Mouse (Mus musculus): ENCODE results near the gene Zfp462. TPM values are rescaled to one million over a fixed set of nuclear protein-coding genes. Genes with fewer than 3 reads are reported as not detected.

The Zfp462 gene
- polyA plus RNA-seq, 1 experiment from 2014 or later = 2.0 TPM

- no peak overlapping the region for H3K27ac ChIP-seq (ENCODE audit: low read depth, low read length)
- DNase-seq (ENCODE audit: low spot score) = no peak
- H3K27me3 ChIP-seq (replicated peaks; ENCODE audit: control insufficient read depth, insufficient read depth, low read length) = no peaks in the 10 kb centered on the region
- no peaks in the 10 kb centered on the region for H3K9me3 ChIP-seq (ENCODE audit: control insufficient read depth, low read length)
- no peak overlapping the region for H3K4me2 ChIP-seq
- no peaks in the 10 kb centered on the region for H3K36me3 ChIP-seq (ENCODE audit: control insufficient read depth, insufficient read depth, low read length)
- peaks cover 9% of the 10 kb centered on the region for H3K4me1 ChIP-seq (replicated peaks; ENCODE audit: control insufficient read depth, insufficient read depth, low read length)
- 78% methylated on average over 7 of the region's 7 CpGs for WGBS
- H3K4me3 ChIP-seq (ENCODE audit: low read depth, low read length) = no peak overlapping the region
- ATAC-seq (replicated peaks; ENCODE audit: low FRiP score) = no peak
- H3K9ac ChIP-seq (ENCODE audit: low read depth, low read length) = no peak overlapping the region
These were observed 18.7 kb downstream of the Zfp462 start for GRCm38 (mm10) chr4:54963551-54963950.

GRCm38 (mm10) chr4:54965169-54965695 is 20.4 kb downstream of the Zfp462 start:
- no peak overlapping the region for H3K4me3 ChIP-seq (ENCODE audit: low read depth, low read length)
- DNase-seq (ENCODE audit: low spot score) (no peak), ATAC-seq (replicated peaks; ENCODE audit: low FRiP score) (no peak)
- H3K4me1 ChIP-seq (replicated peaks; ENCODE audit: control insufficient read depth, insufficient read depth, low read length) = peaks cover 9% of the 10 kb centered on the region
- H3K4me2 ChIP-seq = no peak overlapping the region
- no peaks in the 10 kb centered on the region for H3K9me3 ChIP-seq (ENCODE audit: control insufficient read depth, low read length)
- 66% methylated on average over 9 of the region's 9 CpGs for WGBS
- H3K36me3 ChIP-seq (ENCODE audit: control insufficient read depth, insufficient read depth, low read length) = no peaks in the 10 kb centered on the region
- no peak overlapping the region for H3K27ac ChIP-seq (ENCODE audit: low read depth, low read length)
- no peak overlapping the region for H3K9ac ChIP-seq (ENCODE audit: low read depth, low read length)
- H3K27me3 ChIP-seq (replicated peaks; ENCODE audit: control insufficient read depth, insufficient read depth, low read length) = no peaks in the 10 kb centered on the region

GRCm38 (mm10) chr4:54966161-54966806 is 21.4 kb downstream of the Zfp462 start:
- ATAC-seq (replicated peaks; ENCODE audit: low FRiP score) = no peak; the same call in 1 of the 2 replicates
- Histone ChIP-seq H3K4me2 (peak overlapping the region; percentile 33; the same call in 1 of the 2 replicates), H3K4me3 (ENCODE audit: low read depth, low read length) (no peak overlapping the region)

GRCm38 (mm10) chr4:54967166-54967565 is 22.3 kb downstream of the Zfp462 start:
- DNase-seq (ENCODE audit: low spot score) (no peak), ATAC-seq (replicated peaks; ENCODE audit: low FRiP score) (no peak)
- H3K9ac ChIP-seq (ENCODE audit: low read depth, low read length) = no peak overlapping the region
- H3K9me3 ChIP-seq (ENCODE audit: control insufficient read depth, low read length) = no peaks in the 10 kb centered on the region
- H3K27ac ChIP-seq (ENCODE audit: low read depth, low read length) = no peak overlapping the region
- H3K27me3 ChIP-seq (replicated peaks; ENCODE audit: control insufficient read depth, insufficient read depth, low read length) = no peaks in the 10 kb centered on the region
- H3K4me3 ChIP-seq (ENCODE audit: low read depth, low read length) = no peak overlapping the region
- peaks cover 9% of the 10 kb centered on the region for H3K4me1 ChIP-seq (replicated peaks; ENCODE audit: control insufficient read depth, insufficient read depth, low read length)
- no peak overlapping the region for H3K4me2 ChIP-seq
- H3K36me3 ChIP-seq (ENCODE audit: control insufficient read depth, insufficient read depth, low read length) = no peaks in the 10 kb centered on the region
- WGBS = 77% methylated on average over 4 of the region's 4 CpGs

More at GRCm38 (mm10) chr4:54966161-54966806, 21.4 kb downstream of the Zfp462 start:
- H3K9ac ChIP-seq (ENCODE audit: low read depth, low read length) = no peak overlapping the region
- 42% methylated on average over 17 of the region's 17 CpGs for WGBS
- H3K27me3 ChIP-seq (replicated peaks; ENCODE audit: control insufficient read depth, insufficient read depth, low read length) = no peaks in the 10 kb centered on the region
- no peaks in the 10 kb centered on the region for H3K9me3 ChIP-seq (ENCODE audit: control insufficient read depth, low read length)
- peak; percentile 36 for DNase-seq (ENCODE audit: low spot score)
- no peak overlapping the region for H3K27ac ChIP-seq (ENCODE audit: low read depth, low read length)
- H3K36me3 ChIP-seq (ENCODE audit: control insufficient read depth, insufficient read depth, low read length) = no peaks in the 10 kb centered on the region
- peaks cover 9% of the 10 kb centered on the region for H3K4me1 ChIP-seq (replicated peaks; ENCODE audit: control insufficient read depth, insufficient read depth, low read length)

GRCm38 (mm10) chr4:54967721-54968120 is 22.9 kb downstream of the Zfp462 start:
- ATAC-seq (replicated peaks; ENCODE audit: low FRiP score) = no peak
- Histone ChIP-seq H3K9ac (ENCODE audit: low read depth, low read length) (no peak overlapping the region), H3K27ac (ENCODE audit: low read depth, low read length) (no peak overlapping the region), H3K4me2 (no peak overlapping the region), H3K36me3 (ENCODE audit: control insufficient read depth, insufficient read depth, low read length) (no peaks in the 10 kb centered on the region), H3K4me3 (ENCODE audit: low read depth, low read length) (no peak overlapping the region), H3K9me3 (ENCODE audit: control insufficient read depth, low read length) (no peaks in the 10 kb centered on the region), H3K4me1 (replicated peaks; ENCODE audit: control insufficient read depth, insufficient read depth, low read length) (peaks cover 9% of the 10 kb centered on the region), H3K27me3 (replicated peaks; ENCODE audit: control insufficient read depth, insufficient read depth, low read length) (no peaks in the 10 kb centered on the region)
- DNase-seq (ENCODE audit: low spot score) = no peak
- 75% methylated on average over 5 of the region's 5 CpGs for WGBS

GRCm38 (mm10) chr4:54969671-54970295 is 24.9 kb downstream of the Zfp462 start:
- WGBS = 85% methylated on average over 12 of the region's 12 CpGs
- Histone ChIP-seq H3K4me3 (ENCODE audit: low read depth, low read length) (no peak overlapping the region), H3K4me2 (no peak overlapping the region), H3K9me3 (ENCODE audit: control insufficient read depth, low read length) (no peaks in the 10 kb centered on the region), H3K36me3 (ENCODE audit: control insufficient read depth, insufficient read depth, low read length) (no peaks in the 10 kb centered on the region), H3K27ac (ENCODE audit: low read depth, low read length) (no peak overlapping the region), H3K27me3 (replicated peaks; ENCODE audit: control insufficient read depth, insufficient read depth, low read length) (no peaks in the 10 kb centered on the region), H3K9ac (ENCODE audit: low read depth, low read length) (no peak overlapping the region), H3K4me1 (replicated peaks; ENCODE audit: control insufficient read depth, insufficient read depth, low read length) (peaks cover 9% of the 10 kb centered on the region)
- DNase-seq (ENCODE audit: low spot score) (no peak), ATAC-seq (replicated peaks; ENCODE audit: low FRiP score) (no peak)

GRCm38 (mm10) chr4:54971386-54971785 is 26.5 kb downstream of the Zfp462 start:
- Histone ChIP-seq H3K4me1 (replicated peaks; ENCODE audit: control insufficient read depth, insufficient read depth, low read length) (peaks cover 3% of the 10 kb centered on the region), H3K27me3 (replicated peaks; ENCODE audit: control insufficient read depth, insufficient read depth, low read length) (no peaks in the 10 kb centered on the region), H3K27ac (ENCODE audit: low read depth, low read length) (no peak overlapping the region), H3K9ac (ENCODE audit: low read depth, low read length) (no peak overlapping the region), H3K4me2 (no peak overlapping the region), H3K9me3 (ENCODE audit: control insufficient read depth, low read length) (no peaks in the 10 kb centered on the region), H3K36me3 (ENCODE audit: control insufficient read depth, insufficient read depth, low read length) (no peaks in the 10 kb centered on the region), H3K4me3 (ENCODE audit: low read depth, low read length) (no peak overlapping the region)
- DNase-seq (ENCODE audit: low spot score) (no peak), ATAC-seq (replicated peaks; ENCODE audit: low FRiP score) (no peak)
- WGBS = 87% methylated on average over 3 of the region's 3 CpGs

- Histone ChIP-seq H3K27me3 (replicated peaks; ENCODE audit: control insufficient read depth, insufficient read depth, low read length) (no peaks in the 10 kb centered on the region), H3K36me3 (ENCODE audit: control insufficient read depth, insufficient read depth, low read length) (no peaks in the 10 kb centered on the region), H3K9me3 (ENCODE audit: control insufficient read depth, low read length) (no peaks in the 10 kb centered on the region), H3K9ac (ENCODE audit: low read depth, low read length) (no peak overlapping the region), H3K4me3 (ENCODE audit: low read depth, low read length) (no peak overlapping the region), H3K4me2 (no peak overlapping the region), H3K27ac (ENCODE audit: low read depth, low read length) (no peak overlapping the region), H3K4me1 (replicated peaks; ENCODE audit: control insufficient read depth, insufficient read depth, low read length) (no peaks in the 10 kb centered on the region)
- ATAC-seq (replicated peaks; ENCODE audit: low FRiP score) (no peak), DNase-seq (ENCODE audit: low spot score) (no peak)
- WGBS = 82% methylated on average over 4 of the region's 4 CpGs
These were observed 27.2 kb downstream of the Zfp462 start for GRCm38 (mm10) chr4:54972096-54972495.

Measured in liver, embryonic 11.5 days (tissue).